Mouse (Mus musculus): ENCODE data around the gene Mpzl3. TPM values are rescaled to one million over a fixed set of nuclear protein-coding genes. Genes with fewer than 3 reads are reported as not detected.

Mpzl3 gene
- polyA plus RNA-seq, 1 experiment from 2014 or later: 1.1 TPM

GRCm38 (mm10) chr9:45105596-45106374, 50.8 kb downstream of the Mpzl3 start:
- DNase-seq (ENCODE audit: low spot score) (no peak), ATAC-seq (ENCODE audit: low FRiP score) (no peak)
- H3K36me3 ChIP-seq (replicated peaks; ENCODE audit: control insufficient read depth, insufficient read depth): no peaks in the 10 kb centered on the region
- no peak overlapping the region for H3K27ac ChIP-seq
- 96% methylated on average over 2 of the region's 2 CpGs for WGBS
- H3K9me3 ChIP-seq (ENCODE audit: control insufficient read depth, low read length): no peaks in the 10 kb centered on the region
- H3K4me2 ChIP-seq (replicated peaks): no peak overlapping the region
- no peaks in the 10 kb centered on the region for H3K4me1 ChIP-seq (replicated peaks; ENCODE audit: control insufficient read depth, insufficient read depth, low read length)
- H3K27me3 ChIP-seq (ENCODE audit: control insufficient read depth, insufficient read depth, low read length): no peaks in the 10 kb centered on the region
- no peak overlapping the region for H3K4me3 ChIP-seq (replicated peaks; ENCODE audit: low read length)
- H3K9ac ChIP-seq: no peak overlapping the region

- 3% methylated on average over 14 of the region's 14 CpGs for WGBS
- peak overlapping the region; percentile 41 for H3K9ac ChIP-seq
- H3K9me3 ChIP-seq (ENCODE audit: control insufficient read depth, low read length): no peaks in the 10 kb centered on the region
- DNase-seq (ENCODE audit: low spot score) (peak; percentile 84), ATAC-seq (ENCODE audit: low FRiP score) (peak; percentile 82; the same call in 1 of the 2 replicates)
- H3K4me3 ChIP-seq (replicated peaks; ENCODE audit: low read length): peak overlapping the region; percentile 32
- H3K4me1 ChIP-seq (replicated peaks; ENCODE audit: control insufficient read depth, insufficient read depth, low read length): peaks cover 19% of the 10 kb centered on the region
- H3K27ac ChIP-seq: no peak overlapping the region
- H3K27me3 ChIP-seq (ENCODE audit: control insufficient read depth, insufficient read depth, low read length): no peaks in the 10 kb centered on the region
- H3K36me3 ChIP-seq (replicated peaks; ENCODE audit: control insufficient read depth, insufficient read depth): no peaks in the 10 kb centered on the region
- peak overlapping the region; percentile 51 for H3K4me2 ChIP-seq (replicated peaks)
Observed at GRCm38 (mm10) chr9:45115706-45116105, 60.7 kb downstream of the Mpzl3 start.

GRCm38 (mm10) chr9:45116819-45117218, 61.8 kb downstream of the Mpzl3 start:
- ATAC-seq (ENCODE audit: low FRiP score): no peak

GRCm38 (mm10) chr9:45117741-45118431, 62.9 kb downstream of the Mpzl3 start, which contains the start of gene Scn2b:
Scn2b (plus strand) TSS chr9:45117782.
- peak; percentile 53 for DNase-seq (ENCODE audit: low spot score)
- ATAC-seq (ENCODE audit: low FRiP score): peak; percentile 63; the same call in 1 of the 2 replicates
- no peaks in the 10 kb centered on the region for H3K9me3 ChIP-seq (ENCODE audit: control insufficient read depth, low read length)
- H3K27me3 ChIP-seq (ENCODE audit: control insufficient read depth, insufficient read depth, low read length): no peaks in the 10 kb centered on the region
- H3K27ac ChIP-seq: peak within 1 kb of the TSS; percentile 88
- 1% methylated on average over 13 of the region's 13 CpGs for WGBS
- peaks cover 29% of the 10 kb centered on the region for H3K4me1 ChIP-seq (replicated peaks; ENCODE audit: control insufficient read depth, insufficient read depth, low read length)
- H3K9ac ChIP-seq: peak within 1 kb of the TSS; percentile 82
- H3K4me2 ChIP-seq (replicated peaks): peak within 1 kb of the TSS; percentile 74
- H3K36me3 ChIP-seq (replicated peaks; ENCODE audit: control insufficient read depth, insufficient read depth): no peaks in the 10 kb centered on the region
- H3K4me3 ChIP-seq (replicated peaks; ENCODE audit: low read length): peak within 1 kb of the TSS; percentile 69

More at GRCm38 (mm10) chr9:45116819-45117218, 61.8 kb downstream of the Mpzl3 start:
- H3K27me3 ChIP-seq (ENCODE audit: control insufficient read depth, insufficient read depth, low read length): no peaks in the 10 kb centered on the region
- H3K4me1 ChIP-seq (replicated peaks; ENCODE audit: control insufficient read depth, insufficient read depth, low read length): peaks cover 20% of the 10 kb centered on the region
- no peak overlapping the region for H3K4me2 ChIP-seq (replicated peaks)
- no peak overlapping the region for H3K4me3 ChIP-seq (replicated peaks; ENCODE audit: low read length)
- no peaks in the 10 kb centered on the region for H3K36me3 ChIP-seq (replicated peaks; ENCODE audit: control insufficient read depth, insufficient read depth)
- H3K9ac ChIP-seq: no peak overlapping the region
- no peak overlapping the region for H3K27ac ChIP-seq
- H3K9me3 ChIP-seq (ENCODE audit: control insufficient read depth, low read length): no peaks in the 10 kb centered on the region
- DNase-seq (ENCODE audit: low spot score): no peak
- 64% methylated on average over 9 of the region's 9 CpGs for WGBS

GRCm38 (mm10) chr9:45118552-45118951, 63.6 kb downstream of the Mpzl3 start:
- H3K9ac ChIP-seq: peak overlapping the region; percentile 82
- 26% methylated on average over 10 of the region's 10 CpGs for WGBS
- H3K27ac ChIP-seq: peak overlapping the region; percentile 21; the same call in 1 of the 2 replicates
- H3K4me3 ChIP-seq (replicated peaks; ENCODE audit: low read length): peak overlapping the region; percentile 69
- H3K4me1 ChIP-seq (replicated peaks; ENCODE audit: control insufficient read depth, insufficient read depth, low read length): peaks cover 29% of the 10 kb centered on the region
- no peaks in the 10 kb centered on the region for H3K9me3 ChIP-seq (ENCODE audit: control insufficient read depth, low read length)
- peak overlapping the region; percentile 74 for H3K4me2 ChIP-seq (replicated peaks)
- ATAC-seq (ENCODE audit: low FRiP score) (no peak), DNase-seq (ENCODE audit: low spot score) (no peak)
- H3K36me3 ChIP-seq (replicated peaks; ENCODE audit: control insufficient read depth, insufficient read depth): no peaks in the 10 kb centered on the region
- no peaks in the 10 kb centered on the region for H3K27me3 ChIP-seq (ENCODE audit: control insufficient read depth, insufficient read depth, low read length)

- Histone ChIP-seq H3K4me3 (replicated peaks; ENCODE audit: low read length) (peak overlapping the region; percentile 69), H3K4me2 (replicated peaks) (peak overlapping the region; percentile 74), H3K27ac (no peak overlapping the region), H3K27me3 (ENCODE audit: control insufficient read depth, insufficient read depth, low read length) (no peaks in the 10 kb centered on the region), H3K9me3 (ENCODE audit: control insufficient read depth, low read length) (no peaks in the 10 kb centered on the region), H3K4me1 (replicated peaks; ENCODE audit: control insufficient read depth, insufficient read depth, low read length) (peaks cover 29% of the 10 kb centered on the region), H3K9ac (peak overlapping the region; percentile 82; the same call in 1 of the 2 replicates), H3K36me3 (replicated peaks; ENCODE audit: control insufficient read depth, insufficient read depth) (no peaks in the 10 kb centered on the region)
- DNase-seq (ENCODE audit: low spot score) (no peak), ATAC-seq (ENCODE audit: low FRiP score) (no peak)
- 94% methylated on average over 8 of the region's 8 CpGs for WGBS
Observed at GRCm38 (mm10) chr9:45119316-45119953, 64.4 kb downstream of the Mpzl3 start.

GRCm38 (mm10) chr9:45119954-45120530, 65.1 kb downstream of the Mpzl3 start:
- no peak for ATAC-seq (ENCODE audit: low FRiP score)
- H3K4me3 ChIP-seq (replicated peaks; ENCODE audit: low read length): no peak overlapping the region
- no peaks in the 10 kb centered on the region for H3K27me3 ChIP-seq (ENCODE audit: control insufficient read depth, insufficient read depth, low read length)
- H3K4me1 ChIP-seq (replicated peaks; ENCODE audit: control insufficient read depth, insufficient read depth, low read length): peaks cover 29% of the 10 kb centered on the region
- H3K9ac ChIP-seq: no peak overlapping the region
- H3K27ac ChIP-seq: no peak overlapping the region
- H3K36me3 ChIP-seq (replicated peaks; ENCODE audit: control insufficient read depth, insufficient read depth): 0 out of 2 replicates have a peak, but pooled peaks cover 3% of the 10 kb centered on the region
- H3K9me3 ChIP-seq (ENCODE audit: control insufficient read depth, low read length): no peaks in the 10 kb centered on the region
- no peak overlapping the region for H3K4me2 ChIP-seq (replicated peaks)
- 92% methylated on average over 14 of the region's 14 CpGs for WGBS
- DNase-seq (ENCODE audit: low spot score): no peak

GRCm38 (mm10) chr9:45120567-45120966, 65.6 kb downstream of the Mpzl3 start:
- H3K27ac ChIP-seq: no peak overlapping the region
- no peak overlapping the region for H3K4me3 ChIP-seq (replicated peaks; ENCODE audit: low read length)
- no peaks in the 10 kb centered on the region for H3K27me3 ChIP-seq (ENCODE audit: control insufficient read depth, insufficient read depth, low read length)
- no peak overlapping the region for H3K4me2 ChIP-seq (replicated peaks)
- ATAC-seq (ENCODE audit: low FRiP score) (no peak), DNase-seq (ENCODE audit: low spot score) (no peak)
- H3K4me1 ChIP-seq (replicated peaks; ENCODE audit: control insufficient read depth, insufficient read depth, low read length): peaks cover 29% of the 10 kb centered on the region
- no peaks in the 10 kb centered on the region for H3K9me3 ChIP-seq (ENCODE audit: control insufficient read depth, low read length)
- H3K36me3 ChIP-seq (replicated peaks; ENCODE audit: control insufficient read depth, insufficient read depth): peaks cover 7% of the 10 kb centered on the region
- 86% methylated on average over 6 of the region's 6 CpGs for WGBS
- H3K9ac ChIP-seq: no peak overlapping the region

GRCm38 (mm10) chr9:45121001-45121400, 66.0 kb downstream of the Mpzl3 start:
- peaks cover 27% of the 10 kb centered on the region for H3K4me1 ChIP-seq (replicated peaks; ENCODE audit: control insufficient read depth, insufficient read depth, low read length)
- H3K4me3 ChIP-seq (replicated peaks; ENCODE audit: low read length): no peak overlapping the region
- WGBS: 59% methylated on average over 6 of the region's 6 CpGs
- DNase-seq (ENCODE audit: low spot score): no peak
- no peak for ATAC-seq (ENCODE audit: low FRiP score)
- H3K27ac ChIP-seq: no peak overlapping the region
- no peaks in the 10 kb centered on the region for H3K9me3 ChIP-seq (ENCODE audit: control insufficient read depth, low read length)
- no peaks in the 10 kb centered on the region for H3K27me3 ChIP-seq (ENCODE audit: control insufficient read depth, insufficient read depth, low read length)
- no peak overlapping the region for H3K4me2 ChIP-seq (replicated peaks)
- no peak overlapping the region for H3K9ac ChIP-seq
- H3K36me3 ChIP-seq (replicated peaks; ENCODE audit: control insufficient read depth, insufficient read depth): peaks cover 11% of the 10 kb centered on the region

All from hindbrain, embryonic 14.5 days (tissue).